Mouse (Mus musculus) urinary bladder, adult 18-20 months (tissue): ENCODE data around the gene Cers6.
A peak's percentile ranks its signal among the peaks of the same experiment; 100 is the strongest.

Source experiments
- DNase-seq, 2 experiments: peaks; one replicate each; pipeline ENCODE4 v3.0.0; 2022; ENCODE audit warnings: low spot score in 2 of 2, mixed read lengths in 2 of 2

Cers6 gene

GRCm38 (mm10) chr2:69015822-69016221, 154.6 kb downstream of the Cers6 start:
- no peak for DNase-seq

GRCm38 (mm10) chr2:69019026-69019565, 157.9 kb downstream of the Cers6 start:
- DNase-seq: no peak

- no peak for DNase-seq
Measured at GRCm38 (mm10) chr2:69019821-69020489, 158.7 kb downstream of the Cers6 start.

GRCm38 (mm10) chr2:69020636-69021310, 159.5 kb downstream of the Cers6 start:
- DNase-seq: no peak

GRCm38 (mm10) chr2:69021516-69021915, 160.3 kb downstream of the Cers6 start:
- no peak for DNase-seq

GRCm38 (mm10) chr2:69024856-69025255, 163.6 kb downstream of the Cers6 start:
- no peak for DNase-seq

- no peak for DNase-seq
Measured at GRCm38 (mm10) chr2:69032562-69032961, 171.3 kb downstream of the Cers6 start.

- DNase-seq: no peak
Measured at GRCm38 (mm10) chr2:69035457-69035856, 174.2 kb downstream of the Cers6 start.

- no peak for DNase-seq
Measured at GRCm38 (mm10) chr2:69037362-69037761, 176.1 kb downstream of the Cers6 start.

GRCm38 (mm10) chr2:69042327-69043106, 181.3 kb downstream of the Cers6 start:
- DNase-seq: no peak

GRCm38 (mm10) chr2:69043431-69044118, 182.3 kb downstream of the Cers6 start:
- DNase-seq: peak; percentile 3 to 15

- DNase-seq: no peak
Measured at GRCm38 (mm10) chr2:69045926-69046325, 184.7 kb downstream of the Cers6 start.

GRCm38 (mm10) chr2:69047297-69047696, 186.1 kb downstream of the Cers6 start:
- no peak for DNase-seq

- DNase-seq: no peak
Measured at GRCm38 (mm10) chr2:69047805-69048204, 186.6 kb downstream of the Cers6 start.

- peak in 1 of 2 experiments; percentile 17 for DNase-seq
Measured at GRCm38 (mm10) chr2:69049179-69049578, 187.9 kb downstream of the Cers6 start.

GRCm38 (mm10) chr2:69050189-69050588, 188.9 kb downstream of the Cers6 start:
- DNase-seq: no peak

GRCm38 (mm10) chr2:69051596-69051995, 190.4 kb downstream of the Cers6 start:
- DNase-seq: no peak

GRCm38 (mm10) chr2:69053210-69053858, 192.1 kb downstream of the Cers6 start:
- no peak for DNase-seq

- DNase-seq: peak; percentile 28 to 61
Measured at GRCm38 (mm10) chr2:69054279-69054678, 193.0 kb downstream of the Cers6 start.

- no peak for DNase-seq
Measured at GRCm38 (mm10) chr2:69055174-69055573, 193.9 kb downstream of the Cers6 start.

- DNase-seq: no peak
Measured at GRCm38 (mm10) chr2:69061313-69061712, 200.1 kb downstream of the Cers6 start.
